Mouse (Mus musculus): ENCODE measurements at regions not wholly inside any gene's neighbourhood (a gene's known extent, or its start where the extent isn't known, plus 50 kb on each side); places are given as distances from the start of the nearest gene placed in this dataset.

DNA sequence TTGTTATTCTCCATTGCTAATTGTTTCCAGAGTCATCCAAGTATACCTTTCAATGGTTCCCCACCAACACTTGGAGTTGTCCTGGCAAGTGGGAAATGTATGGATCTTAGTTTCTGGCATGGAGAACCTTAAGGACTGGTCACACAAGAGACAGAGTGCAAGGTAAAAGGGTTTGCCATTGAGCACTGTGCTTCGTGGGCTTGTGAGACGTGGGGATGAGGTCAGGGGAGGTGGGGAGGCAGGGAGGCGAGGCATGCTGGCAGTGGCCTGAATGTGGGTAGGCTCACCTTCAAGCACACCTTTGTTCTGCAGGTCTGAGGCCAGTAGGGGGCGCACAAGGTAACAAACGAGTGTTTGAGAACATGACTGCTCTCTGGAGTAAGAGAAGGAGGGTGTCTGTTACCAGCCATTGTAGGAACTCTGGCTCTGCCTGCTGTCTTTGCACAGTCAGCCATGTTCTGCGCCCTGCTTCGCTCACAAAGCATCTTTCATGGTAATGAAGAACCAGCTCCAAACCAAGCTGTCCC is 612.0 kb downstream of the Bcl11a start:
- Histone ChIP-seq H3K36me3 (replicated peaks) (no peaks in the 10 kb centered on the region), H3K4me1 (no peaks in the 10 kb centered on the region), H3K4me3 (no peak overlapping the region), H3K9me3 (no peaks in the 10 kb centered on the region), H3K27me3 (replicated peaks; ENCODE audit: low read depth, poor library complexity, severe bottlenecking) (no peaks in the 10 kb centered on the region), H3K27ac (replicated peaks) (no peak overlapping the region)
- DNase-seq (ENCODE audit: low spot score), result peak; percentile 69
- 40% methylated on average over 7 of the region's 7 CpGs for whole genome bisulfite sequencing

DNA sequence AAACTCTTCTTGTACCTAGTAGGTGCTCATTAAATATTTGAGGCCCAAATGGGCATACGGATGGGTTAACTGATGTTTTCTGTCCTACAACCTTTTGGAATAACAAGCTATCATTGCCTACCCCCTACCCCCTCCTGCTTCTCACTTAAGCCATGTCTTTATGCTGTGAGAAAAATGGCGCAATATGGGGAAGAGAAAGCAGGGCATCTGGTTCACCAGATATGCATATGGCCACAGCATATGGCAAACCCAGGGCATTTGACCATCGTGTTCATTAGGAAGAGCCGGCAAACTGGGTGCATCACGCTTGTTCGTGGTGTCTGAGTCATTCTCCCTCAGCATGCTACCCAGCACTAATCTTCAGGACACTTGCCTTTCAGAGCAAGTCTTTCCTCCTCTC is 616.1 kb downstream of the Bcl11a start:
- DNase-seq (ENCODE audit: low spot score), result no peak
- H3K27ac ChIP-seq (replicated peaks), result no peak overlapping the region
- H3K9me3 ChIP-seq, result no peaks in the 10 kb centered on the region
- H3K27me3 ChIP-seq (replicated peaks; ENCODE audit: low read depth, poor library complexity, severe bottlenecking), result no peaks in the 10 kb centered on the region
- no peaks in the 10 kb centered on the region for H3K36me3 ChIP-seq (replicated peaks)
- no peaks in the 10 kb centered on the region for H3K4me1 ChIP-seq
- 87% methylated on average over 6 of the region's 6 CpGs for WGBS
- no peak overlapping the region for H3K4me3 ChIP-seq

- no peak for DNase-seq (ENCODE audit: low spot score)
- no peak overlapping the region for H3K27ac ChIP-seq (replicated peaks)
- H3K9me3 ChIP-seq, result no peaks in the 10 kb centered on the region
- 61% methylated on average over 5 of the region's 5 CpGs for WGBS
- H3K27me3 ChIP-seq (replicated peaks; ENCODE audit: low read depth, poor library complexity, severe bottlenecking), result no peaks in the 10 kb centered on the region
- H3K4me3 ChIP-seq, result no peak overlapping the region
- no peaks in the 10 kb centered on the region for H3K36me3 ChIP-seq (replicated peaks)
- 0 out of 2 replicates have a peak, but pooled peaks cover 3% of the 10 kb centered on the region for H3K4me1 ChIP-seq
These were observed 617.3 kb downstream of the Bcl11a start for GRCm38 (mm10) chr11:24695010-24695720.

DNA sequence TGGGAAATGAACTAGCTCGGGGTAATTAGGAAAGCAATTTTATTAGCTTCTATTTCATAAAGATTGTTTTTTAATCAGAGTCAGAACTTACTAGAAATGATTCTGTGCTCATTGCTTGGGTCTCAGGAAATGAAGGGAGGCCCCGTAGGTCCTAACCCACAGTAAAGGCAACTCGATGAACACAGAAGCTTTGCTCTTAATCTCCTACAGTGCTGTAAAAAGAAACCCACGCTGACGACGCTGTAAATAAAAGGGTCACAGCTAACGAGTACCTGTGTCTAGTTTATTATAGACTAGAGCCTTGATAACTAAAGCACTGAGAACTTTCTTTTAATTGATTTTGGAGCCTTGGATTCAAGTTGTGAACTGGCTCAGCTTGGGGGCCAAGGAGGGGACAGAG is 618.7 kb downstream of the Bcl11a start:
- DNase-seq (ENCODE audit: low spot score), result no peak
- Histone ChIP-seq H3K4me3 (no peak overlapping the region), H3K4me1 (0 out of 2 replicates have a peak, but pooled peaks cover 3% of the 10 kb centered on the region), H3K27ac (replicated peaks) (no peak overlapping the region), H3K27me3 (replicated peaks; ENCODE audit: low read depth, poor library complexity, severe bottlenecking) (no peaks in the 10 kb centered on the region), H3K36me3 (replicated peaks) (no peaks in the 10 kb centered on the region), H3K9me3 (no peaks in the 10 kb centered on the region)
- WGBS, result 56% methylated on average over 7 of the region's 7 CpGs

DNA sequence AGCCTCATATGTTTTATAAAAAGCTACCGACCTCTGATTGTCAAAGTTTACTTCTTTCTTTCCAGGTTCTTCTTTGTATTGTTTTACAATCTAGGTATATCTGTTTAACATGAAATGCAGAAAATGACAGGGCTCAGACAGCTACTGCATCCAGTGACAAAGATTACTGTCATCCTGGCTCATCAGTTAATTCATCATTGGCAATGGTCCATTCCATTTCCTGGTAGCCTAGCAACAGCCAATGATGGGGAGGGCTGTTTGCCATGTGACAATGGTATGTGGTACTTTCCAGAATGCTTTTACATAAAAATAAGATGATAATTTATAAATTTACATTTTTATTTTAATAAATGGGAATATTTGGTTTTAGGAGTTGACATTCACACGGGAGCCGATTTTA is 630.9 kb downstream of the Bcl11a start:
- WGBS, result 91% methylated on average over 3 of the region's 3 CpGs
- no peak for DNase-seq (ENCODE audit: low spot score)

GRCm38 (mm10) chr11:24716539-24717287 is 638.9 kb downstream of the Bcl11a start:
- Histone ChIP-seq H3K4me3 (no peak overlapping the region), H3K27me3 (replicated peaks; ENCODE audit: low read depth, poor library complexity, severe bottlenecking) (no peaks in the 10 kb centered on the region), H3K36me3 (replicated peaks) (no peaks in the 10 kb centered on the region), H3K9me3 (no peaks in the 10 kb centered on the region), H3K27ac (replicated peaks) (no peak overlapping the region), H3K4me1 (no peaks in the 10 kb centered on the region)
- DNase-seq (ENCODE audit: low spot score), result no peak
- 80% methylated on average over 12 of the region's 12 CpGs for WGBS

More for the DNA sequence above, 630.9 kb downstream of the Bcl11a start:
- Histone ChIP-seq H3K27me3 (replicated peaks; ENCODE audit: low read depth, poor library complexity, severe bottlenecking) (no peaks in the 10 kb centered on the region), H3K9me3 (no peaks in the 10 kb centered on the region), H3K4me1 (no peaks in the 10 kb centered on the region), H3K27ac (replicated peaks) (no peak overlapping the region), H3K4me3 (no peak overlapping the region), H3K36me3 (replicated peaks) (no peaks in the 10 kb centered on the region)

DNA sequence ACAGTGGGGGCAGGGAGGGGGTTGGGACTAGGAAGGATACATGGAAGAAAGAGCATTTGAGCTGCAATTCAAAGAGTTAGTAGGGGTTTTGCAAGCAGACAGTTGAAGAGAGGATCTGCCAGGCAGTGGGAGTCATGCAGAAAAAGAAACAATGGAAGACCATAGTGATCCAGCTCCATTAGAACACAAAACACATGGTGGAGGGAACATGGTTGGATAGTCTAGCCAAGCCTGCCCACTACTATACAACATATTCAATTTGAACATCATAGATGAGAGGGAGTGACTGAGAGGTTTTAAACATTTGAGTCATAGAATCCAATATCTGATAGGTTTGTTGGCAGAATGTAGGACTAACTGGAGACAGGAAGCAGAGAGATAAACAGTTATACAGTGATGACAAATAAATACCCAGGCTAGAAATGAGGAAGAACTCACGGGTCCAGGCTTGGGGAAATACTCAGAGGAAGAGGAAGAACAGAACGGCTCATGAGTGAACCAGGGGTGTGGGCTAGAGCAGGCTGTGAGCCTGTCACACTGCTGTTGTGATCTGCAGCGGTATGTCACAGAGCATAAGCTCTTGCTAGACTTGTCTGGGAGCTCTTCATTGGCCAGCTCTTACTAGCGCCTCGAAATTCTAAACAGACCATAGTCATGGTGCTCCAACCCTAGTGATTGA is 646.5 kb downstream of the Bcl11a start:
- no peak for DNase-seq (ENCODE audit: low spot score)
- H3K27me3 ChIP-seq (replicated peaks; ENCODE audit: low read depth, poor library complexity, severe bottlenecking), result no peaks in the 10 kb centered on the region
- no peaks in the 10 kb centered on the region for H3K4me1 ChIP-seq
- WGBS, result 87% methylated on average over 5 of the region's 5 CpGs
- no peaks in the 10 kb centered on the region for H3K9me3 ChIP-seq
- no peak overlapping the region for H3K4me3 ChIP-seq
- no peak overlapping the region for H3K27ac ChIP-seq (replicated peaks)
- H3K36me3 ChIP-seq (replicated peaks), result no peaks in the 10 kb centered on the region

GRCm38 (mm10) chr11:24726331-24726730 is 648.5 kb downstream of the Bcl11a start:
- DNase-seq (ENCODE audit: low spot score), result no peak
- Histone ChIP-seq H3K9me3 (no peaks in the 10 kb centered on the region), H3K4me1 (no peaks in the 10 kb centered on the region), H3K4me3 (no peak overlapping the region), H3K27me3 (replicated peaks; ENCODE audit: low read depth, poor library complexity, severe bottlenecking) (no peaks in the 10 kb centered on the region), H3K27ac (replicated peaks) (no peak overlapping the region), H3K36me3 (replicated peaks) (no peaks in the 10 kb centered on the region)
- WGBS, result 46% methylated on average over 3 of the region's 3 CpGs

- no peaks in the 10 kb centered on the region for H3K9me3 ChIP-seq
- H3K4me1 ChIP-seq, result no peaks in the 10 kb centered on the region
- H3K4me3 ChIP-seq, result no peak overlapping the region
- no peak overlapping the region for H3K27ac ChIP-seq (replicated peaks)
- no peaks in the 10 kb centered on the region for H3K27me3 ChIP-seq (replicated peaks; ENCODE audit: low read depth, poor library complexity, severe bottlenecking)
- DNase-seq (ENCODE audit: low spot score), result no peak
- 45% methylated on average over 1 of the region's 1 CpGs for WGBS
- H3K36me3 ChIP-seq (replicated peaks), result no peaks in the 10 kb centered on the region
These were observed 649.5 kb downstream of the Bcl11a start for GRCm38 (mm10) chr11:24727404-24727803.

DNA sequence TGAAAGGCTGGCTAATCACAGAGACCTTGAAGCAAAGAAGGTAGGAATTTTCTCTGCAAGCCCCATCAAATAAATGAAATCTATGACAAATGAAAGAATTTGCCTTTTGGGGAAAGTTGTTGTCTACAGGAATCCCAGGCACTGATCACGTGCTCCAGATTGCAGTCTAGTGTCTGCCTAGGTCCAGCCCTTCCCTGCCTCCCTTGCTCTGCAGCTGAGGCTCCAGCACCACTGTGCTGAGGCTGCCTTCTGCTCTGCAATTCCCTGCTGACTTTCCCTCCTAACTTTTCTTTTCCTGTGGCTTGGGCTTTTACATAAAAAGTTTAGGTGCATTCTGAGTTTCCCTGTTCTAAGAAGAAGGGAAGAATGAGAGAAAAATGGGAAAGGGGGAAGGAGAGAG is 653.6 kb downstream of the Bcl11a start:
- Histone ChIP-seq H3K4me3 (no peak overlapping the region), H3K27ac (replicated peaks) (no peak overlapping the region), H3K36me3 (replicated peaks) (no peaks in the 10 kb centered on the region), H3K4me1 (no peaks in the 10 kb centered on the region), H3K27me3 (replicated peaks; ENCODE audit: low read depth, poor library complexity, severe bottlenecking) (no peaks in the 10 kb centered on the region), H3K9me3 (no peaks in the 10 kb centered on the region)
- WGBS, result 13% methylated on average over 1 of the region's 1 CpGs
- DNase-seq (ENCODE audit: low spot score), result no peak

- H3K4me3 ChIP-seq, result peak overlapping the region; percentile 48
- 6% methylated on average over 14 of the region's 14 CpGs for WGBS
- peaks cover 24% of the 10 kb centered on the region for H3K4me1 ChIP-seq
- H3K36me3 ChIP-seq (replicated peaks), result no peaks in the 10 kb centered on the region
- no peaks in the 10 kb centered on the region for H3K27me3 ChIP-seq (replicated peaks; ENCODE audit: low read depth, poor library complexity, severe bottlenecking)
- DNase-seq (ENCODE audit: low spot score), result peak; percentile 39
- H3K27ac ChIP-seq (replicated peaks), result peak overlapping the region; percentile 72
- no peaks in the 10 kb centered on the region for H3K9me3 ChIP-seq
These were observed 661.9 kb downstream of the Bcl11a start for GRCm38 (mm10) chr11:24739710-24740255.

- H3K27me3 ChIP-seq (replicated peaks; ENCODE audit: low read depth, poor library complexity, severe bottlenecking), result no peaks in the 10 kb centered on the region
- WGBS, result 61% methylated on average over 2 of the region's 2 CpGs
- H3K9me3 ChIP-seq, result no peaks in the 10 kb centered on the region
- H3K4me3 ChIP-seq, result no peak overlapping the region
- H3K36me3 ChIP-seq (replicated peaks), result no peaks in the 10 kb centered on the region
- no peak for DNase-seq (ENCODE audit: low spot score)
- H3K27ac ChIP-seq (replicated peaks), result no peak overlapping the region
- H3K4me1 ChIP-seq, result peaks cover 24% of the 10 kb centered on the region
These were observed 662.6 kb downstream of the Bcl11a start for GRCm38 (mm10) chr11:24740466-24740865.

All from embryonic facial prominence, embryonic 10.5 days (tissue).